ENCODE assay signal across 15 mouse cellular contexts in the genomic region with DNA sequence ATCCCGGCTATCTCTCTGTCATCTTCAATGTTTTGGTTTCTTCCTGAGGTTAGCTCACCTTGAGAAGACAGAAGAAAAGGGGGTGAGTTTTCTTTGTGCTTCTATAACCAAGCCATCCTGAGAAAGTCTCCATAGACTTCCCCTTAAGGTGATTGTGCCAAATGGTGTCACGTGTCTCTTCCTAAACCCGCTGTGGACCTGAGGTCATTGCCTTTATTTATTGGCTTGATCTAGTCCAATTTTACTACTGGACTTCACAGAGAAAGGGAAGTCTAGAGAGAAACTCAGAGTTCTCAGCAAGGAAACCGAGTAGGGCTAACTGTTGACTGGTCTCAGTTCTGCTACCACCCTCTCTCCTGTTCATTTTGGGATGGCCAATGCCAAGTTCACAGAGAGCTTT.
"Had no signal": no experiment of that assay in that cellular context is flagged by ENCODE, and none has a peak within 500 bp of the region (broad histone marks: within the 10 kb centered on the region; RNA-seq: fewer than 3 reads in every experiment).

No protein-coding gene starts in this region.

- DNase-seq: retina, postnatal 1 day; right cerebral cortex, adult 18-20 months; right cerebral cortex, postnatal 14 days; right cerebral cortex, postnatal 25 days; right cerebral cortex, postnatal 4 days; spleen, adult 18-20 months; thymus, adult 18-20 months; thymus, adult 2 months; thymus, postnatal 14 days; thymus, postnatal 25 days; thymus, postnatal 36 days; thymus, postnatal 4 days had no signal

- H3K36me3 ChIP-seq: neural tube, embryonic 15.5 days; stomach, embryonic 15.5 days had no signal

- H3K27ac ChIP-seq: neural tube, embryonic 15.5 days; stomach, embryonic 15.5 days; stomach, postnatal 0 days had no signal

- H3K4me3 ChIP-seq: neural tube, embryonic 15.5 days; stomach, embryonic 15.5 days had no signal

- H3K27me3 ChIP-seq: neural tube, embryonic 15.5 days; stomach, embryonic 15.5 days had no signal

- H3K9ac ChIP-seq: neural tube, embryonic 15.5 days; stomach, embryonic 15.5 days had no signal

- H3K9me3 ChIP-seq: neural tube, embryonic 15.5 days; stomach, embryonic 15.5 days had no signal

- H3K4me2 ChIP-seq: neural tube, embryonic 15.5 days; stomach, embryonic 15.5 days had no signal
